Mouse (Mus musculus) embryonic facial prominence, embryonic 12.5 days (tissue): ENCODE measurements around the gene Zeb2. TPM values are rescaled to one million over a fixed set of nuclear protein-coding genes. Genes with fewer than 3 reads are reported as not detected.

Experiments used
- ATAC-seq: fragments of 200-750 bp; cut with Nextera tagmentation; 2 replicates; pipeline ENCODE4 v1.8.0; 2017; ENCODE audit not compliant: insufficient number of reproducible peaks, insufficient read depth, low FRiP score, low TSS enrichment
- H3K27ac ChIP-seq: fragments of 300-500 bp; sonication (generic); 2 replicates; pipeline ENCODE4 v1.5.1; 2016; ENCODE audit warnings: mild to moderate bottlenecking
- H3K27me3 ChIP-seq: fragments of 300-500 bp; sonication (generic); 2 replicates; pipeline ENCODE4 v1.6.1; 2016; ENCODE audit warnings: mild to moderate bottlenecking, moderate library complexity
- H3K36me3 ChIP-seq: fragments of 300-500 bp; sonication (generic); 2 replicates; pipeline ENCODE4 v1.6.1; 2016; ENCODE audit warnings: mild to moderate bottlenecking
- H3K4me1 ChIP-seq: fragments of 300-500 bp; sonication (generic); 2 replicates; pipeline ENCODE4 v1.6.1; 2016
- H3K4me2 ChIP-seq: fragments of 300-500 bp; sonication (generic); replicated peaks from 2 replicates; pipeline ENCODE4 v1.6.1; 2016; ENCODE audit warnings: mild to moderate bottlenecking, moderate library complexity
- H3K4me3 ChIP-seq: fragments of 300-500 bp; sonication (generic); 2 replicates; pipeline ENCODE4 v1.5.1; 2016; ENCODE audit warnings: mild to moderate bottlenecking
- H3K9ac ChIP-seq: fragments of 300-500 bp; sonication (generic); 2 replicates; pipeline ENCODE4 v1.6.1; 2016; ENCODE audit warnings: mild to moderate bottlenecking, moderate library complexity
- H3K9me3 ChIP-seq: fragments of 300-500 bp; sonication (generic); 2 replicates; pipeline ENCODE4 v1.6.1; 2016; ENCODE audit warnings: mild to moderate bottlenecking, moderate library complexity
- WGBS: fragments of 180-500 bp; shearing (Covaris S2); methylation state at CpG from one replicate; pipeline ENCODE4 v1.1.7; 2016; 5-methylcytosine and 5-hydroxymethylcytosine counted together
- polyA plus RNA-seq: library from polyadenylated mRNA; unstranded; fragments of >200 nt; fragmentation: Nextera tagmentation; extraction: Ambion mirVana; gene quantifications from 2 replicates; pipeline ENCODE4 v1.2.1, GENCODE M21; 2016

Gene Zeb2
- polyA plus RNA-seq, 1 experiment from 2014 or later, result 49.3 TPM

- no peak overlapping the region for H3K4me3 ChIP-seq
- no peaks in the 10 kb centered on the region for H3K9me3 ChIP-seq
- H3K4me1 ChIP-seq, result peaks cover 27% of the 10 kb centered on the region
- H3K27ac ChIP-seq, result no peak overlapping the region
- no peak for ATAC-seq
- H3K9ac ChIP-seq, result no peak overlapping the region
- 92% methylated on average over 7 of the region's 7 CpGs for WGBS
- 0 out of 2 replicates have a peak, but pooled peaks cover 4% of the 10 kb centered on the region for H3K36me3 ChIP-seq
- H3K27me3 ChIP-seq, result no peaks in the 10 kb centered on the region
- no peak overlapping the region for H3K4me2 ChIP-seq
These were observed 23.7 kb downstream of the Zeb2 start for GRCm38 (mm10) chr2:45093479-45093878.

- WGBS, result 94% methylated on average over 5 of the region's 5 CpGs
- peaks cover 29% of the 10 kb centered on the region for H3K4me1 ChIP-seq
These were observed 24.5 kb downstream of the Zeb2 start for GRCm38 (mm10) chr2:45092654-45093053.

GRCm38 (mm10) chr2:45090529-45091297, 26.5 kb downstream of the Zeb2 start:
- H3K27ac ChIP-seq, result no peak overlapping the region
- H3K4me3 ChIP-seq, result no peak overlapping the region
- no peaks in the 10 kb centered on the region for H3K9me3 ChIP-seq
- H3K27me3 ChIP-seq, result no peaks in the 10 kb centered on the region
- 87% methylated on average over 8 of the region's 8 CpGs for WGBS
- no peak for ATAC-seq
- peaks cover 26% of the 10 kb centered on the region for H3K4me1 ChIP-seq
- H3K36me3 ChIP-seq, result 0 out of 2 replicates have a peak, but pooled peaks cover 4% of the 10 kb centered on the region
- H3K4me2 ChIP-seq, result no peak overlapping the region
- no peak overlapping the region for H3K9ac ChIP-seq

More at GRCm38 (mm10) chr2:45092654-45093053, 24.5 kb downstream of the Zeb2 start:
- no peak overlapping the region for H3K4me2 ChIP-seq
- H3K27me3 ChIP-seq, result no peaks in the 10 kb centered on the region
- ATAC-seq, result no peak
- H3K9me3 ChIP-seq, result no peaks in the 10 kb centered on the region
- no peak overlapping the region for H3K9ac ChIP-seq
- H3K27ac ChIP-seq, result no peak overlapping the region
- H3K36me3 ChIP-seq, result 0 out of 2 replicates have a peak, but pooled peaks cover 4% of the 10 kb centered on the region
- no peak overlapping the region for H3K4me3 ChIP-seq

GRCm38 (mm10) chr2:45089251-45089530, 28.0 kb downstream of the Zeb2 start:
- no peak overlapping the region for H3K27ac ChIP-seq
- WGBS, result 57% methylated on average over 3 of the region's 3 CpGs
- no peak for ATAC-seq

GRCm38 (mm10) chr2:45088435-45089250, 28.6 kb downstream of the Zeb2 start:
- Histone ChIP-seq H3K9ac (no peak overlapping the region), H3K9me3 (no peaks in the 10 kb centered on the region), H3K4me3 (no peak overlapping the region), H3K4me2 (no peak overlapping the region), H3K4me1 (peaks cover 26% of the 10 kb centered on the region), H3K36me3 (0 out of 2 replicates have a peak, but pooled peaks cover 4% of the 10 kb centered on the region), H3K27ac (no peak overlapping the region), H3K27me3 (no peaks in the 10 kb centered on the region)
- no peak for ATAC-seq
- WGBS, result 39% methylated on average over 15 of the region's 15 CpGs

More at GRCm38 (mm10) chr2:45089251-45089530, 28.0 kb downstream of the Zeb2 start:
- no peaks in the 10 kb centered on the region for H3K9me3 ChIP-seq
- 0 out of 2 replicates have a peak, but pooled peaks cover 4% of the 10 kb centered on the region for H3K36me3 ChIP-seq
- no peaks in the 10 kb centered on the region for H3K27me3 ChIP-seq
- H3K4me2 ChIP-seq, result no peak overlapping the region
- H3K4me1 ChIP-seq, result peaks cover 26% of the 10 kb centered on the region
- H3K9ac ChIP-seq, result no peak overlapping the region
- no peak overlapping the region for H3K4me3 ChIP-seq

- Histone ChIP-seq H3K4me3 (no peak overlapping the region), H3K36me3 (0 out of 2 replicates have a peak, but pooled peaks cover 4% of the 10 kb centered on the region), H3K9ac (no peak overlapping the region), H3K27me3 (no peaks in the 10 kb centered on the region), H3K9me3 (no peaks in the 10 kb centered on the region), H3K4me1 (peaks cover 26% of the 10 kb centered on the region), H3K4me2 (no peak overlapping the region), H3K27ac (no peak overlapping the region)
- 44% methylated on average over 4 of the region's 4 CpGs for WGBS
- ATAC-seq, result no peak
These were observed 30.0 kb downstream of the Zeb2 start for GRCm38 (mm10) chr2:45087208-45087607.

GRCm38 (mm10) chr2:45085653-45086052, 31.5 kb downstream of the Zeb2 start:
- no peak for ATAC-seq
- H3K4me1 ChIP-seq, result peaks cover 26% of the 10 kb centered on the region
- H3K36me3 ChIP-seq, result 0 out of 2 replicates have a peak, but pooled peaks cover 4% of the 10 kb centered on the region
- no peak overlapping the region for H3K27ac ChIP-seq
- H3K27me3 ChIP-seq, result no peaks in the 10 kb centered on the region
- H3K4me2 ChIP-seq, result no peak overlapping the region
- WGBS, result 67% methylated on average over 5 of the region's 5 CpGs
- H3K9ac ChIP-seq, result no peak overlapping the region
- no peaks in the 10 kb centered on the region for H3K9me3 ChIP-seq
- no peak overlapping the region for H3K4me3 ChIP-seq

- no peak for ATAC-seq
- Histone ChIP-seq H3K27me3 (no peaks in the 10 kb centered on the region), H3K4me1 (0 out of 2 replicates have a peak, but pooled peaks cover 8% of the 10 kb centered on the region), H3K9me3 (no peaks in the 10 kb centered on the region), H3K36me3 (no peaks in the 10 kb centered on the region), H3K9ac (no peak overlapping the region), H3K4me2 (no peak overlapping the region), H3K27ac (no peak overlapping the region), H3K4me3 (no peak overlapping the region)
- 70% methylated on average over 10 of the region's 10 CpGs for WGBS
These were observed 34.2 kb downstream of the Zeb2 start for GRCm38 (mm10) chr2:45083042-45083441.

GRCm38 (mm10) chr2:45081559-45081958, 35.6 kb downstream of the Zeb2 start:
- no peak overlapping the region for H3K4me2 ChIP-seq

GRCm38 (mm10) chr2:45077938-45078487, 39.2 kb downstream of the Zeb2 start:
- WGBS, result 73% methylated on average over 3 of the region's 3 CpGs
- H3K36me3 ChIP-seq, result no peaks in the 10 kb centered on the region
- no peaks in the 10 kb centered on the region; the same call in 1 of the 2 replicates for H3K4me1 ChIP-seq
- no peak overlapping the region for H3K9ac ChIP-seq
- H3K27me3 ChIP-seq, result no peaks in the 10 kb centered on the region
- H3K9me3 ChIP-seq, result no peaks in the 10 kb centered on the region
- ATAC-seq, result no peak
- H3K4me3 ChIP-seq, result no peak overlapping the region
- no peak overlapping the region for H3K4me2 ChIP-seq
- no peak overlapping the region for H3K27ac ChIP-seq

More at GRCm38 (mm10) chr2:45081559-45081958, 35.6 kb downstream of the Zeb2 start:
- Histone ChIP-seq H3K4me1 (no peaks in the 10 kb centered on the region), H3K4me3 (no peak overlapping the region), H3K27me3 (no peaks in the 10 kb centered on the region), H3K36me3 (no peaks in the 10 kb centered on the region), H3K27ac (no peak overlapping the region), H3K9ac (no peak overlapping the region), H3K9me3 (no peaks in the 10 kb centered on the region)
- 82% methylated on average over 4 of the region's 4 CpGs for WGBS
- no peak for ATAC-seq

- 87% methylated on average over 5 of the region's 5 CpGs for WGBS
- no peaks in the 10 kb centered on the region for H3K27me3 ChIP-seq
- H3K4me3 ChIP-seq, result no peak overlapping the region
- no peak for ATAC-seq
- no peak overlapping the region for H3K27ac ChIP-seq
- no peak overlapping the region for H3K9ac ChIP-seq
- H3K9me3 ChIP-seq, result no peaks in the 10 kb centered on the region
- H3K4me1 ChIP-seq, result no peaks in the 10 kb centered on the region; the same call in 1 of the 2 replicates
- no peaks in the 10 kb centered on the region for H3K36me3 ChIP-seq
- no peak overlapping the region for H3K4me2 ChIP-seq
These were observed 39.8 kb downstream of the Zeb2 start for GRCm38 (mm10) chr2:45077383-45077782.
